Mouse (Mus musculus) MEL (cell line): Measurements from ENCODE around the gene Adad1. TPM values are rescaled to one million over a fixed set of nuclear protein-coding genes. Genes with fewer than 3 reads are reported as not detected.

Experiments
- DNase-seq: peaks from one replicate; pipeline ENCODE4 v3.0.0; 2011; ENCODE audit warnings: low read depth, low spot score
- H3K27ac ChIP-seq: 2 replicates; pipeline ENCODE4 v1.5.1; 2012; ENCODE audit warnings: low read depth, mild to moderate bottlenecking, control low read depth, low read length, moderate library complexity; ENCODE audit not compliant: control insufficient read depth
- H3K27me3 ChIP-seq, 2 experiments: fragments of 150-350 bp in 1 of 2; sonication (generic) in 1 of 2; 2 replicates each; pipeline ENCODE4 v1.6.1; 2012; ENCODE audit warnings: low read length in 2 of 2, mild to moderate bottlenecking in 2 of 2, improper control_type of control experiment in 1 of 2, moderate library complexity in 1 of 2; ENCODE audit not compliant: insufficient read depth in 2 of 2, control insufficient read depth in 1 of 2
- H3K36me3 ChIP-seq, 2 experiments: 2 replicates each; pipeline ENCODE4 v1.6.1; 2012 to 2014; ENCODE audit warnings: low read length in 2 of 2, improper control_type of control experiment in 1 of 2, inconsistent platforms in 1 of 2, mild to moderate bottlenecking in 1 of 2; ENCODE audit not compliant: insufficient read depth in 2 of 2, control insufficient read depth in 1 of 2
- H3K4me1 ChIP-seq, 2 experiments: fragments of 150-350 bp in 1 of 2; sonication (generic) in 1 of 2; 2 replicates each; pipeline ENCODE4 v1.6.1; 2012; ENCODE audit warnings: low read length in 2 of 2, improper control_type of control experiment in 1 of 2, mild to moderate bottlenecking in 1 of 2; ENCODE audit not compliant: insufficient read depth in 2 of 2, control insufficient read depth in 1 of 2
- H3K4me3 ChIP-seq, 2 experiments: fragments of 150-350 bp in 1 of 2; sonication (generic) in 1 of 2; 2 replicates each; pipeline ENCODE4 v1.5.1; 2012; ENCODE audit warnings: low read depth in 2 of 2, low read length in 2 of 2, mild to moderate bottlenecking in 2 of 2, moderate library complexity in 2 of 2, control low read depth in 1 of 2, improper control_type of control experiment in 1 of 2; ENCODE audit not compliant: control insufficient read depth in 1 of 2, insufficient read depth in 1 of 2
- H3K79me2 ChIP-seq: 2 replicates; pipeline ENCODE4 v1.6.1; 2012; ENCODE audit warnings: mild to moderate bottlenecking, low read length, moderate library complexity; ENCODE audit not compliant: control insufficient read depth, poor library complexity, insufficient read depth
- H3K9ac ChIP-seq: 2 replicates; pipeline ENCODE4 v1.6.1; 2012; ENCODE audit warnings: low read depth, mild to moderate bottlenecking, control low read depth, low read length, moderate library complexity; ENCODE audit not compliant: control insufficient read depth, poor library complexity, severe bottlenecking
- H3K9me3 ChIP-seq: fragments of 150-350 bp; sonication (generic); replicated peaks from 2 replicates; pipeline ENCODE4 v1.6.1; 2012; ENCODE audit warnings: mild to moderate bottlenecking, low read length, improper control_type of control experiment, moderate library complexity; ENCODE audit not compliant: insufficient read depth
- CTCF ChIP-seq, 3 experiments: IDR thresholded peaks in 2 of 3; conservative IDR thresholded peaks in 1 of 3; 2 replicates each; pipeline ENCODE4 v1.5.1; 2011 to 2012; ENCODE audit warnings: low read length in 3 of 3, low read depth in 2 of 3, mild to moderate bottlenecking in 2 of 3, improper control_type of control experiment in 1 of 3, inconsistent platforms in 1 of 3, mixed read lengths in 1 of 3, moderate library complexity in 1 of 3; ENCODE audit not compliant: control insufficient read depth in 1 of 3, insufficient read depth in 1 of 3, poor library complexity in 1 of 3, severe bottlenecking in 1 of 3
- E2F4 ChIP-seq: IDR thresholded peaks from 2 replicates; pipeline ENCODE4 v1.6.1; 2011; ENCODE audit warnings: low read depth, low read length, improper control_type of control experiment, borderline replicate concordance
- ELF1 ChIP-seq: IDR thresholded peaks from 2 replicates; pipeline ENCODE4 v1.6.1; 2014; ENCODE audit warnings: low read depth, mild to moderate bottlenecking, inconsistent platforms, low read length, improper control_type of control experiment, moderate library complexity
- EP300 ChIP-seq, 2 experiments: IDR thresholded peaks; 2 replicates each; pipeline ENCODE4 v1.6.1; 2011; ENCODE audit warnings: improper control_type of control experiment in 2 of 2, low read length in 2 of 2, low read depth in 1 of 2, mild to moderate bottlenecking in 1 of 2
- GABPA ChIP-seq: IDR thresholded peaks from 2 replicates; pipeline ENCODE4 v1.6.1; 2012; ENCODE audit warnings: low read depth, mild to moderate bottlenecking, inconsistent platforms, low read length, improper control_type of control experiment, moderate library complexity
- HCFC1 ChIP-seq: IDR thresholded peaks from 2 replicates; pipeline ENCODE4 v1.6.1; 2012; ENCODE audit warnings: low read depth, mild to moderate bottlenecking, inconsistent platforms, low read length, improper control_type of control experiment, moderate library complexity
- MEF2A ChIP-seq: IDR thresholded peaks from 2 replicates; pipeline ENCODE4 v1.6.1; 2014; ENCODE audit warnings: low read depth, mild to moderate bottlenecking, inconsistent platforms, low read length, improper control_type of control experiment; ENCODE audit not compliant: poor library complexity, insufficient replicate concordance, severe bottlenecking; ENCODE audit errors: extremely low read depth
- MYC ChIP-seq: IDR thresholded peaks from 2 replicates; pipeline ENCODE4 v1.6.1; 2011; ENCODE audit warnings: low read depth, mild to moderate bottlenecking, low read length, improper control_type of control experiment, moderate library complexity
- POLR2A ChIP-seq, 2 experiments: IDR thresholded peaks; 2 replicates each; pipeline ENCODE4 v1.6.1; 2011 to 2012; ENCODE audit warnings: low read length in 2 of 2, mild to moderate bottlenecking in 2 of 2, control low read depth in 1 of 2, improper control_type of control experiment in 1 of 2, low read depth in 1 of 2, moderate library complexity in 1 of 2; ENCODE audit not compliant: control insufficient read depth in 1 of 2, insufficient read depth in 1 of 2, poor library complexity in 1 of 2
- POLR2AphosphoS2 ChIP-seq: IDR thresholded peaks from 2 replicates; pipeline ENCODE4 v1.6.1; 2011; ENCODE audit warnings: low read length, improper control_type of control experiment
- POLR2AphosphoS5 ChIP-seq: IDR thresholded peaks from 2 replicates; pipeline ENCODE4 v1.6.1; 2012; ENCODE audit warnings: low read depth, borderline replicate concordance, mild to moderate bottlenecking, inconsistent platforms, low read length, moderate library complexity, mixed read lengths
- RAD21 ChIP-seq: IDR thresholded peaks from 2 replicates; pipeline ENCODE4 v1.6.1; 2011; ENCODE audit warnings: mild to moderate bottlenecking, low read depth, low read length, improper control_type of control experiment
- RCOR1 ChIP-seq: IDR thresholded peaks from 2 replicates; pipeline ENCODE4 v1.6.1; 2012; ENCODE audit warnings: low read depth, mild to moderate bottlenecking, inconsistent platforms, low read length, improper control_type of control experiment
- SMC3 ChIP-seq: IDR thresholded peaks from 2 replicates; pipeline ENCODE4 v1.6.1; 2011; ENCODE audit warnings: low read depth, low read length, improper control_type of control experiment
- TBP ChIP-seq: IDR thresholded peaks from 2 replicates; pipeline ENCODE4 v1.8.0; 2011; ENCODE audit warnings: low read depth, low read length, improper control_type of control experiment
- TCF12 ChIP-seq: IDR thresholded peaks from 2 replicates; pipeline ENCODE4 v1.6.1; 2014; ENCODE audit warnings: low read depth, mild to moderate bottlenecking, inconsistent platforms, low read length, improper control_type of control experiment, moderate library complexity
- USF1 ChIP-seq: IDR thresholded peaks from 2 replicates; pipeline ENCODE4 v1.6.1; 2014; ENCODE audit warnings: low read depth, mild to moderate bottlenecking, inconsistent platforms, low read length, improper control_type of control experiment, moderate library complexity
- USF2 ChIP-seq, 2 experiments: IDR thresholded peaks; 2 replicates each; pipeline ENCODE4 v1.6.1; 2011 to 2012; ENCODE audit warnings: improper control_type of control experiment in 2 of 2, low read length in 2 of 2, borderline replicate concordance in 1 of 2, inconsistent platforms in 1 of 2, low read depth in 1 of 2, mild to moderate bottlenecking in 1 of 2; ENCODE audit not compliant: insufficient read depth in 1 of 2
- ZMIZ1 ChIP-seq: IDR thresholded peaks from 2 replicates; pipeline ENCODE4 v1.6.1; 2012; ENCODE audit warnings: low read depth, mild to moderate bottlenecking, inconsistent platforms, low read length, improper control_type of control experiment, moderate library complexity
- polyA plus RNA-seq, 2 experiments: library from polyadenylated mRNA; stranded (reverse) in 1 of 2; unstranded in 1 of 2; fragments of >175 nt in 1 of 2; fragments of >200 nt in 1 of 2; gene quantifications; 2 replicates each; pipeline versions ENCODE4 v1.2.1 to v1.2.4; 2012; ENCODE audit warnings: low replicate concordance in 2 of 2, low read depth in 1 of 2; ENCODE audit not compliant: insufficient read length in 2 of 2, insufficient read depth in 1 of 2, missing spikeins in 1 of 2
- total RNA-seq: library from RNA; depleted of rRNA; stranded (reverse); fragments of 300-350 nt; gene quantifications from 2 replicates; pipeline ENCODE4 v1.2.3, GENCODE M21; 2012

Adad1 gene
- total and polyA plus RNA-seq, 3 experiments, result not detected

- no peak for DNase-seq
- TF ChIP-seq GABPA, result no peak
- TF ChIP-seq, all 39 proteins: peak for 0
- Histone ChIP-seq H3K79me2 (no peaks in the 10 kb centered on the region), H3K36me3 (peaks cover 0 to 20% of the 10 kb centered on the region in 2 experiments; a peak in 2 of 4 replicates), H3K27ac (no peak overlapping the region), H3K4me1 (peaks cover 9 to 18% of the 10 kb centered on the region in 2 experiments), H3K4me3 (no peak overlapping the region), H3K9ac (no peak overlapping the region), H3K27me3 (no peaks in the 10 kb centered on the region), H3K9me3 (no peaks in the 10 kb centered on the region)
Observed at GRCm38 (mm10) chr3:37158246-37158645, 94.9 kb downstream of the Adad1 start.

GRCm38 (mm10) chr3:37161096-37161495 lies 97.8 kb downstream of the Adad1 start:
- H3K36me3 ChIP-seq, result peaks cover 0 to 7% of the 10 kb centered on the region in 2 experiments; a peak in 2 of 4 replicates
- DNase-seq, result no peak
- no peak overlapping the region for H3K4me3 ChIP-seq
- H3K27me3 ChIP-seq, result no peaks in the 10 kb centered on the region
- no peak for TF ChIP-seq SMC3
- no peak for TF ChIP-seq E2F4
- no peak for TF ChIP-seq ELF1
- TF ChIP-seq TBP, result no peak
- TF ChIP-seq POLR2AphosphoS2, result no peak
- no peak for TF ChIP-seq POLR2AphosphoS5
- TF ChIP-seq RCOR1, result no peak
- no peak for TF ChIP-seq USF2 (IDR thresholded peaks at IDR 0.05; ENCODE audit: borderline replicate concordance in 1 of 2, insufficient read depth in 1 of 2, low read depth in 1 of 2, low read length in 2 of 2)
- no peak for TF ChIP-seq USF1
- no peak for TF ChIP-seq CTCF (IDR thresholded peaks at IDR 0.05 in 2 of 3, conservative IDR thresholded peaks at IDR 0.05 in 1 of 3; ENCODE audit: control insufficient read depth in 1 of 3, insufficient read depth in 1 of 3, low read depth in 2 of 3, low read length in 3 of 3, poor library complexity in 1 of 3, severe bottlenecking in 1 of 3)
- no peak for TF ChIP-seq TCF12
- TF ChIP-seq EP300 (IDR thresholded peaks at IDR 0.05; ENCODE audit: low read depth in 1 of 2, low read length in 2 of 2), result no peak
- no peak for TF ChIP-seq GABPA
- TF ChIP-seq RAD21, result no peak
- TF ChIP-seq ZMIZ1, result no peak
- TF ChIP-seq HCFC1, result no peak
- no peak for TF ChIP-seq MEF2A
- no peak for TF ChIP-seq POLR2A (IDR thresholded peaks at IDR 0.05; ENCODE audit: control insufficient read depth in 1 of 2, insufficient read depth in 1 of 2, low read depth in 1 of 2, low read length in 2 of 2, poor library complexity in 1 of 2)
- no peak for TF ChIP-seq MYC
- H3K9ac ChIP-seq, result no peak overlapping the region
- H3K4me1 ChIP-seq, result peaks cover 2 to 3% of the 10 kb centered on the region in 2 experiments; a peak in 1 of 4 replicates
- H3K79me2 ChIP-seq, result no peaks in the 10 kb centered on the region
- H3K27ac ChIP-seq, result no peak overlapping the region
- no peaks in the 10 kb centered on the region for H3K9me3 ChIP-seq
